8 mouse cellular contexts compared by ENCODE assay signal in the genomic region with DNA sequence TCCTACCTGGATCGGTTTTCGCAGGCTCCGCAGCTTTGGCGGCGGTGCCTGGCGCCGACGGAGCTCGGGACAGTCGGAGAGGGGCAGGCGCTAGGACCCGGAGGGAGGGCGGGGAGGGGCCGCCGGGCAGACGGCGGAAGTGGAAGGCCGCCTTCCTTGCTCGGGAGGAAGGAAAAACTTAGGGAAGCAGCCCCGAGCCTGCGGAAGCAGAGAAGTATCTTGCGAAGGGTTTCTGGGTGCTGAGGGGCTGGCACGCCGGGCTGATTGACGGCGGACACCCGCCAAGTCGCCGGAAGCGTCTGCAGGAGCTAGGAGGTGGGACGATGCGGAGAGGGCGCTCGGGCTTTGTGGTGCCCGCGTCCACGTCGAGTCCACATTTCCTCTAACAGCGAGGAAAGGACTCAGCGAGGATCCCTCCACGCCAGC. TPM values are rescaled to one million over a fixed set of nuclear protein-coding genes. Genes with fewer than 3 reads are reported as not detected.
DNase-seq lines count a peak whose midpoint lies in the region; ATAC-seq and TF ChIP-seq lines count a peak whose summit lies in the region.

Zfp646 (plus strand) TSS at position 181 of the 426 bp plus-strand sequence.

- H3K4me3 ChIP-seq in gastrocnemius, adult 2 months = peak within 1 kb of the TSS; percentile 96
- H3K4me3 ChIP-seq in hindbrain, embryonic 16.5 days (ENCODE audit: low read length) = peak within 1 kb of the TSS; percentile 83

- WGBS in hindbrain, embryonic 16.5 days = 2% methylated on average over 40 of the region's 41 CpGs

- H3K9me3 ChIP-seq in hindbrain, embryonic 16.5 days (ENCODE audit: control insufficient read depth, low read length) = no peaks in the 10 kb centered on the region

- no peak for TF ChIP-seq CTCF in gastrocnemius, adult 2 months (IDR thresholded peaks at IDR 0.05)

- H3K4me2 ChIP-seq in hindbrain, embryonic 16.5 days (ENCODE audit: low read length) = peak within 1 kb of the TSS; percentile 76

- peak; percentile 89 for ATAC-seq in hindbrain, embryonic 16.5 days

- peak within 1 kb of the TSS; percentile 99 for H3K27ac ChIP-seq in gastrocnemius, adult 2 months
- H3K27ac ChIP-seq in hindbrain, embryonic 16.5 days (ENCODE audit: low read depth, low read length) = peak within 1 kb of the TSS; percentile 98

- H3K36me3 ChIP-seq in hindbrain, embryonic 16.5 days (ENCODE audit: control insufficient read depth, insufficient read depth, low read length) = peaks cover 25% of the 10 kb centered on the region

- H3K9ac ChIP-seq in hindbrain, embryonic 16.5 days (ENCODE audit: low read depth, low read length) = peak within 1 kb of the TSS; percentile 94

- peaks cover 27% of the 10 kb centered on the region for H3K4me1 ChIP-seq in hindbrain, embryonic 16.5 days (ENCODE audit: control insufficient read depth, insufficient read depth, low read depth, low read length)

- intact Hi-C loops in gastrocnemius, adult 2 months (cut with DNase I) = loop anchor here (5.0 kb wide), 1 partner anchor 36 kb away; the partner anchor contains the start of gene Kat8

- H3K27me3 ChIP-seq in hindbrain, embryonic 16.5 days (replicated peaks; ENCODE audit: control insufficient read depth, insufficient read depth, low read length) = no peaks in the 10 kb centered on the region

- DNase-seq in MEL-GATA-1-ER (ENCODE audit: extremely low read depth, low read depth) = peak; percentile 83
- DNase-seq in c-Kit-positive CD71-positive TER-119-negative erythroid progenitor cells, embryonic 14.5 days (ENCODE audit: low read depth) = peak; percentile 68
- peak; percentile 86 for DNase-seq in gastrocnemius, adult 2 months
- peak; percentile 53 for DNase-seq in left cerebral cortex, adult 11 months (ENCODE audit: low spot score)
- DNase-seq in lung, postnatal 36 days = peak; percentile 73
- DNase-seq in retina, postnatal 7 days (ENCODE audit: low read depth, low spot score) = peak; percentile 85
- DNase-seq in urinary bladder, postnatal 25 days (ENCODE audit: low spot score) = peak; percentile 64

RNA-seq across cellular contexts. Expression of gene Zfp646, which starts in this region (rescaled TPM):
- total RNA-seq in gastrocnemius, adult 2 months (2021) = 10 to 100 TPM; 11.8 to 15.4 TPM
- 6.0 and 8.8 TPM in 2 replicates for polyA plus RNA-seq in hindbrain, embryonic 16.5 days (2015; fragmentation: Nextera tagmentation; extraction: Ambion mirVana)

Comparison
In these comparisons a context has a peak if more than half of its experiments do, and no peak if none do; other contexts are left out.
1. Peak in every context shown above with its lines: DNase-seq, ATAC-seq, H3K4me3 ChIP-seq and H3K27ac ChIP-seq.